Mouse (Mus musculus): Measurements from ENCODE around the gene Mrpl39.

DNA sequence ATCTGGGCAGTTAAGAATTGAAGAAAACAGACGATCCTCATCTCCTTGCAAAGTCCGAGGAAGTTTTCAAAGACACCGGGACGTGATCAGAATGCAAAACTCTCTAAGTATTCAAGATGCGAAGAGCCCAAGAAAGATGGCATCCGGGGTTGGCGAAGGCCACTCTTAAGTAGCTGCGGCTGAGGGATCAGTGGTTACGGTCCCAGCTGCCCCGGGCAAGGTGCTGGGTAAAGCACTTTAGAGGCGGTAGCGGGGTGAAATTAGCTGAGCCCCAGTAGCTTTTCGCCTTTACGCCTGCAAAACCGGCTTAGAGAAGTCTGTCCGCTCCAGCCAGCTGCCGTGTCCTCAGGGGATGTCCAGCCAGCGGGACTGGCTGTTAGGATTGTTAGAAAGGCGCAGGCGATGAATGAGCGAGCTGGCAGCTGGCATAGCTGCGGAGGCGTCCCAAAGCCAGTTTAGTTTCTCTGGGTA is 39.3 kb upstream of the Mrpl39 start:
- TF ChIP-seq CTCF (IDR thresholded peaks at IDR 0.05) (no peak), POLR2A (IDR thresholded peaks at IDR 0.05; ENCODE audit: insufficient read depth, low read depth, low read length) (peak; percentile 43; the same call in 1 of the 2 replicates)
